Mouse (Mus musculus): ENCODE measurements at regions not wholly inside any gene's neighbourhood (a gene's known extent, or its start where the extent isn't known, plus 50 kb on each side); places are given as distances from the start of the nearest gene placed in this dataset.

- no peak for DNase-seq (ENCODE audit: low spot score)
Measured at GRCm38 (mm10) chr14:123081016-123081714, 97.3 kb upstream of the Tmtc4 start.

- no peak for DNase-seq (ENCODE audit: low spot score)
Measured at GRCm38 (mm10) chr14:123079733-123080132, 95.9 kb upstream of the Tmtc4 start.

- DNase-seq (ENCODE audit: low spot score) = no peak
Measured at GRCm38 (mm10) chr14:123078804-123079203, 95.0 kb upstream of the Tmtc4 start.

- DNase-seq (ENCODE audit: low spot score) = no peak
Measured at GRCm38 (mm10) chr14:123066344-123066743, 82.5 kb upstream of the Tmtc4 start.

- no peak for DNase-seq (ENCODE audit: low spot score)
Measured at GRCm38 (mm10) chr14:123065566-123065965, 81.7 kb upstream of the Tmtc4 start.

- no peak for DNase-seq (ENCODE audit: low spot score)
Measured at GRCm38 (mm10) chr14:123065136-123065535, 81.3 kb upstream of the Tmtc4 start.

- DNase-seq (ENCODE audit: low spot score) = no peak
Measured at GRCm38 (mm10) chr14:123062908-123063307, 79.1 kb upstream of the Tmtc4 start.

- DNase-seq (ENCODE audit: low spot score) = no peak
Measured at GRCm38 (mm10) chr14:123056976-123057375, 73.1 kb upstream of the Tmtc4 start.

GRCm38 (mm10) chr14:123048451-123048850, 64.6 kb upstream of the Tmtc4 start:
- no peak for DNase-seq (ENCODE audit: low spot score)

GRCm38 (mm10) chr14:123040046-123040445, 56.2 kb upstream of the Tmtc4 start:
- no peak for DNase-seq (ENCODE audit: low spot score)

GRCm38 (mm10) chr14:123037444-123037843, 53.6 kb upstream of the Tmtc4 start:
- DNase-seq (ENCODE audit: low spot score) = no peak

Measured in gastrocnemius, adult 18-20 months (tissue).